Mouse (Mus musculus): ENCODE results near the gene Zfp39.
"Not testable (repeated sequence)": the region's sequence is repeated elsewhere in the genome, so short reads cannot be mapped to it uniquely, and the experiment has no call there.

Gene Zfp39

GRCm38 (mm10) chr11:58922420-58922819 is 18.4 kb upstream of the Zfp39 start:
- no peak for DNase-seq (ENCODE audit: low spot score)

DNA sequence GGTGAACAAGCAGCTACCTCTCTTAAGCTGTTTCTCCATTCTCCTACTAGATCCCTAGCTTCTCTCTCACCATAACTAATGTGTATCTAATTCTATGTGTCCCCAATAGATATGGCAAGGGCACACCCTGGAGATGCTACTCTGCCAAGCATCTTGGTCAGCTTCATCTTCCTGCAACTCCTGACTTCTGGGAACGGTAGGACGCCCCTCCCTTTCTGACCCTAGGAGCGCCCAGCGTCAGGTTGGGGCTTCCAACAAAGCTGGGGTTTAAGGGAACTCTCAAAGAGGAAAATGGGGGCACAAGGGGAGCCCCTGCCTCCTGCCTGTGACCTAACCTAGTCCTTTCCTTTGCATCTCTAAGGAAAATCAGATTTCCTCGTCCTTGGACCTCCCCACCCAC is 14.7 kb upstream of the Zfp39 start:
- DNase-seq (ENCODE audit: low spot score): no peak

GRCm38 (mm10) chr11:58917745-58918366 is 13.8 kb upstream of the Zfp39 start, which contains the start of gene Btnl10:
Btnl10 (plus strand) TSS chr11:58917908.
- no peak for DNase-seq (ENCODE audit: low spot score)

GRCm38 (mm10) chr11:58916879-58917744 is 13.1 kb upstream of the Zfp39 start:
- peak; percentile 69 for DNase-seq (ENCODE audit: low spot score)

GRCm38 (mm10) chr11:58914461-58915028 is 10.5 kb upstream of the Zfp39 start:
- peak; percentile 73 for DNase-seq (ENCODE audit: low spot score)

DNA sequence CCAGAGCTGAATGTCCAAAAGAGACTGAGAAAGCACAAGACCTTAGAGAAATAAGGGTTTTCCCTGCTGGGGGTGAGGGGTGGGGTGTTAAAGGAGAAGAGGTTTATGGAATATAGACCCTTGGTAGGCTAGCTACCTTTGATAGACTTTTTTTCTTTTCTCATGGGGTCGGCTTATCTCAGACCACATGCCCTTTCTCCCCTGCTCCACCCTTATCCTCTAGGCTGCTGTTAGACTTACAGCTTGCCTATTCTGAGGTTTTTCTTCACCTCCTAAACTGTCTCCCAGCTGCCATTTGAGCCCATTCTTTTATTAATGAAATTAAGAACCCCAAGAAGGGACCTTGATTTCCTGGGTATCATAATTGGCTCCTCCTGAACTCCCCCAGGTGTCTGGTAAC is 9.8 kb upstream of the Zfp39 start:
- DNase-seq (ENCODE audit: low spot score): no peak

GRCm38 (mm10) chr11:58904838-58905237 is 813 bp upstream of the Zfp39 start:
- DNase-seq (ENCODE audit: low spot score): peak; percentile 53

GRCm38 (mm10) chr11:58904410-58904718 is 339 bp upstream of the Zfp39 start:
- no peak for DNase-seq (ENCODE audit: low spot score)

GRCm38 (mm10) chr11:58901080-58901479 is 2.9 kb downstream of the Zfp39 start:
- no peak for DNase-seq (ENCODE audit: low spot score)

- no peak for DNase-seq (ENCODE audit: low spot score)
Measured at GRCm38 (mm10) chr11:58897485-58897884, 6.5 kb downstream of the Zfp39 start.

GRCm38 (mm10) chr11:58894456-58894855 is 9.6 kb downstream of the Zfp39 start:
- DNase-seq (ENCODE audit: low spot score): no peak

DNA sequence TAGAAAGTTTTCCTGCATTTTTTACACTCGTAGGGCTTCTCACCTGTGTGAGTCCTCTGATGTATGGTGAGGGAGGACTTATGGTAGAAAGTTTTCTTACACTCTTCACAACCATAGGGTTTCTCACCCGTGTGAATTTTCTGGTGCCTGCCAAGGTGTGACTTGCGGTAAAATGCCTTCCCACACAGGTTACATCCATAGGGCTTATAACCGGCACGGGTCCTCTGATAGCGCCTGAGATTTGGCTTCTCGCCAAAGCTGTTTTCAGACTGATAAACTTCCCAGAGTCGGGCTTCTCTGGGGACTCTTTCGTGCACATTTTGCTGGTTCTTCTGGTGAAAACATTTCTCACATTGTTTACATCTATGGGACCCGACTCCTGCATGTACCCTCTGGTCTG is 13.5 kb downstream of the Zfp39 start:
- DNase-seq (ENCODE audit: low spot score): no peak

DNA sequence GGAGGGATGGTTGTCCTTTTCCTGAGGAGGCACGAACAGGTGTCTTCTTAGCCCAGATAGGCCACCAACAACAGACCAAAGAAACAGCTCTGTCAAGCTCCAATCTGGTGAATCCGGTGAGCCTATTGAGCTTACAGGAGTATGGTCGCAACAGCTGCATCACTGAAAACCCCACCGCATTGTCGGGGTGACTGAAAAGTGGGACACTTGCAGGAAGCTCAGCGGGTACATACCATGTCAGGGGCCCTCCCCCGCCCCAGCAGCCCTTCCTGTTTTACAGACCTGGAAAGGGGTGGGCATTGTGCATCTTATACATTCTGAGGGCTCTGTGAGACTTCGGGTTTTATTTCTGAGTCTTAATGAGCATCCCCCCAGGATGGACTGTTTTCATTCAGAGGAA is 20.3 kb downstream of the Zfp39 start:
- DNase-seq (ENCODE audit: low spot score): no peak

DNA sequence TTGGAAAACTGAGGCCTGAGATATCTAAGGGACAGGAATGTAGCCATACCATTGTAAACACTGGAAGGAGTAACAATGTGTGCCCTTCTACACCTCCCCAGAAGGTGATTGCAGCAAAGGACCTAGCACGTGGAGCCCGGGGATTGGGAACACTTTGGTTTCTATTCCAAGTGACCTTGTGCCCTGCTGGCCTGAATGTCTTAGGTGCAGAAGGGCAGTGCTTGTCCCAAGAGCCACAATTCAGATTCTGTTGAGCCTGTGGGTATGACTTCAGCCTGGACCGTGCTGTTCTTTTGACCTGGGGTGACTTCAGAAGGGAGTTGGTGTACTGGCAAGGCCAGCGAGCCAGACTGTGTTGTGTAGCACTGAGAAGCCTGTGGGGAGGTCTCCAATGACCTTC is 33.1 kb downstream of the Zfp39 start:
- no peak for DNase-seq (ENCODE audit: low spot score)

DNA sequence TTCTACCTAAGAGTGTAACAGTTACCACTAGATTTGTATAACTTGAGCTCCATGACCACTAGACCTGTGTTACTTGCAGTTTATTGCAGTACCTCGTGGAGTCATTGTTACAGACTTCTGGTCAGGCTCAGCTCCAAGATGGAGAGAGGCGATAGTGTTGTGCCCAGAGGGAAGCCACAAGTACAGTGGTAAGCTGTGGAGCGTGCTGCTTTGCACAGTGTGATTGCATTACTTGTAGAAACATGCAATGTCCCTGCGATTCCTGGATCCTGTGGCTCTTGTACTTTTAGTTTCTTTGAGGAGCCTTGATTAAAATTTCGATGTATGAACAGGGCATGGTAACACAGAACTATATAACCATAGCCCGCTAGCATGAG is 36.1 kb downstream of the Zfp39 start:
- no peak for DNase-seq (ENCODE audit: low spot score)

GRCm38 (mm10) chr11:58867039-58867953 is 36.7 kb downstream of the Zfp39 start, which contains the start of gene 2810021J22Rik:
2810021J22Rik (plus strand) TSS chr11:58867216.
- DNase-seq (ENCODE audit: low spot score): peak; percentile 89

GRCm38 (mm10) chr11:58860744-58861143 is 43.3 kb downstream of the Zfp39 start:
- no peak for DNase-seq (ENCODE audit: low spot score)

GRCm38 (mm10) chr11:58849731-58850130 is 54.3 kb downstream of the Zfp39 start:
- no peak for DNase-seq (ENCODE audit: low spot score)

GRCm38 (mm10) chr11:58847636-58848035 is 56.4 kb downstream of the Zfp39 start:
- DNase-seq (ENCODE audit: low spot score): no peak

DNA sequence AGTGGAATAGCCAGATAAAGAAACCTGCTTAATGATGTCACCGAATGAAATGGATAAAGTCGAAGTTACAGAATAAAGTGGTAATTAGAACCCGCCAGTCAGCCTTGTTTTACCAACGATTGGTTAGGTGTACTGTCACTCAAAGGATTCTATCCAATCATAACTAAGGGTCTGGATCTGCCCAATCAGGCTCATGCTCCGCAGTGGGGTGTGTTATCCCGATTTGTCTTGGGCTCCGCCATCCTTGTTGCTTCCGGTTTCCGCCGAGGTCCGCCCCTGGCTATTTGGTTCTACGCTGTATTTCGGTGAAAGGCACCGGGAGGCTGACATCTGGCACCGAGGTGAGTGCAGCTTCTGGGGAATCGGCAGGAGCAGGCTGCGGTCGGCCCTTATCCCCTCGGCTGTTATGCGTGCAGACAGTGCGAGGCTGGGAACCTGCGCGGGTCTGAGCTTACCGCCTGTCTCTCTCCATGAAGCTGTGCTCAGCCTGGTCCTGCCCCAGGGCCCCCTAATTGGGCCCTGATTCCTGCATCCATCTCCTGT is 57.0 kb downstream of the Zfp39 start, which contains the start of gene Gm12258:
Gene Gm12258 (plus strand): TSS at position 240 of the 543 bp plus-strand sequence.
- peak; percentile 99 for DNase-seq (ENCODE audit: low spot score)

GRCm38 (mm10) chr11:58838951-58839350 is 65.1 kb downstream of the Zfp39 start, which contains the start of gene Olfr311:
Olfr311 (plus strand) TSS chr11:58839251.
- not testable (repeated sequence) for DNase-seq (ENCODE audit: low spot score)

All from embryo, embryonic 10.5 days (tissue).